Mouse (Mus musculus) cerebellum, adult 2 months (tissue): ENCODE results near the gene Cdkn1c.

Source experiments
- CTCF ChIP-seq: fragments of 200-500 bp; IDR thresholded peaks from 2 replicates; pipeline ENCODE4 v1.5.1; 2011; ENCODE audit warnings: low read depth, mild to moderate bottlenecking, control low read depth, low read length, moderate library complexity, borderline replicate concordance; ENCODE audit not compliant: insufficient read depth
- POLR2A ChIP-seq: fragments of 200-500 bp; IDR thresholded peaks from 2 replicates; pipeline ENCODE4 v1.6.1; 2011; ENCODE audit warnings: low read length, control low read depth, borderline replicate concordance; ENCODE audit not compliant: insufficient read depth

DNA sequence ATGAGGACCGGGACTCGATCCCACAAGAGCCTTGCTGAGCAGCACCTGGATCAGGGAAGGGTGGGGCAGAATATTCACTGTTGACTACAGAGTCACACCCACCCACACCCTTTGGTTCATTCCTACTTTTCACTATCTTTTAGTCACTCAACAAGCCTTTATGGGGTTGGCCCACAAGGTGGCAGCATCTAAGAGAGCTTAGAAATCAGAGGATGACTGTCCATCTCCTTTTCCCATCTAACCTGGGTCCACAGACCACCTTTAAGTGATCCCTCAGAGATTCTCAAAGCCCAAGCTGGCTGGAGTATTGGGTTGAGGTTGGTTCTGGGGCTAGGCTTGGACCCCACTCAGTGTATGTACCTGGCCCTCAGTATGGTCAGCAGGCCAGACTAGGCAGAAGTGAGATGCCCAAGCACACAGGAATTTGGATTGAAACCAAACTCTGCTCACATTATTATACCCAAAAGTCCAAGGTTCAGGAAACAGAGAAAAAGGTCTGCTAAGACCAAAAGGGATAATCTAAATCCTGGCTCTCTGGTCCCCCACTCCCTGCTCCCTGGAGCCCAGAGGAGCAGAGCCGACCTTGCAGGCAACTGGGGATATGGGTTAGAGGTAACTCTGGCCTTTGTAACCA lies 16.0 kb upstream of the Cdkn1c start:
- TF ChIP-seq CTCF (no peak), POLR2A (no peak)
